Mouse (Mus musculus) stomach, embryonic 14.5 days (tissue): ENCODE data around the gene Dcaf8. TPM values are rescaled to one million over a fixed set of nuclear protein-coding genes. Genes with fewer than 3 reads are reported as not detected.

Experiments
- ATAC-seq: fragments of 200-750 bp; cut with Nextera tagmentation; 2 replicates; pipeline ENCODE4 v1.8.0; 2017; ENCODE audit warnings: low read depth, moderate TSS enrichment; ENCODE audit not compliant: insufficient number of reproducible peaks, insufficient read depth, low FRiP score
- H3K27ac ChIP-seq: fragments of 300-500 bp; sonication (generic); 2 replicates; pipeline ENCODE4 v1.5.1; 2014; ENCODE audit warnings: mild to moderate bottlenecking, low read length, moderate library complexity, mixed read lengths
- H3K27me3 ChIP-seq: fragments of 300-500 bp; sonication (generic); 2 replicates; pipeline ENCODE4 v1.6.1; 2014; ENCODE audit warnings: low read length, control low read depth, mixed read lengths; ENCODE audit not compliant: control insufficient read depth, insufficient read depth
- H3K36me3 ChIP-seq: fragments of 300-500 bp; sonication (generic); 2 replicates; pipeline ENCODE4 v1.6.1; 2014; ENCODE audit warnings: mild to moderate bottlenecking, control low read depth, low read length, moderate library complexity, mixed read lengths; ENCODE audit not compliant: control insufficient read depth, insufficient read depth
- H3K4me1 ChIP-seq: fragments of 300-500 bp; sonication (generic); 2 replicates; pipeline ENCODE4 v1.6.1; 2014; ENCODE audit warnings: low read length, control low read depth, mixed read lengths; ENCODE audit not compliant: control insufficient read depth, insufficient read depth
- H3K4me2 ChIP-seq: fragments of 300-500 bp; sonication (generic); replicated peaks from 2 replicates; pipeline ENCODE4 v1.6.1; 2014; ENCODE audit warnings: low read depth, low read length, control low read depth
- H3K4me3 ChIP-seq: fragments of 300-500 bp; sonication (generic); 2 replicates; pipeline ENCODE4 v1.5.1; 2014; ENCODE audit warnings: low read depth, low read length, control low read depth
- H3K9ac ChIP-seq: fragments of 300-500 bp; sonication (generic); replicated peaks from 2 replicates; pipeline ENCODE4 v1.6.1; 2014; ENCODE audit warnings: low read depth, mild to moderate bottlenecking, control low read depth, low read length, moderate library complexity, mixed read lengths
- H3K9me3 ChIP-seq: fragments of 300-500 bp; sonication (generic); 2 replicates; pipeline ENCODE4 v1.6.1; 2016; ENCODE audit warnings: low read depth, low read length, control low read depth; ENCODE audit not compliant: control insufficient read depth
- WGBS: fragments of 180-500 bp; shearing (Covaris S2); extraction: QIAGEN DNeasy Blood & Tissue Kit; methylation state at CpG from one replicate; pipeline ENCODE4 v1.1.7; 2014; 5-methylcytosine and 5-hydroxymethylcytosine counted together
- polyA plus RNA-seq: library from polyadenylated mRNA; unstranded; fragments of >200 nt; fragmentation: Nextera tagmentation; extraction: Ambion mirVana; gene quantifications from 2 replicates; pipeline ENCODE4 v1.2.1, GENCODE M21; 2014

Dcaf8 gene
- polyA plus RNA-seq, 1 experiment from 2014 or later: 116 TPM

DNA sequence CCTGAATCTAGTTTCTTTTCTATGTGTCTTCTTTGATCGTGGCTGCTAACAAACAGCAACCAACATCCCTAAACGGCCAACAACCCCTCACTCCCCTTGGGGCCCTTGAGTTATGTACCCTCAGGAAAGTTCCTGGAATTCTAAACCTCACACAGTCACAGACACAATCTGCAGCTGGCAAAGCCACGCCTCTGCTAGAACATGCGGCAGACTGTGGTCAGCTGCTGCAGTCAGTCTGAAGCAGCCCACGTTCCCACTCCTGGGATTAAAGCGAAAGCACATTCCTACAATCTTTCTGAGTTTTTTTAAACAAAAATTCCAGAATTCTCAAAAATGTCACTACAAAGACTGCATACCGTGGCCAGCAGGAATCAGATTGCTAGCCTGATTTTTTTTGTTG lies 14.3 kb upstream of the Dcaf8 start:
- no peaks in the 10 kb centered on the region for H3K4me1 ChIP-seq
- H3K4me3 ChIP-seq: no peak overlapping the region
- no peak overlapping the region; the same call in 1 of the 2 replicates for H3K27ac ChIP-seq
- H3K9ac ChIP-seq: no peak overlapping the region
- no peaks in the 10 kb centered on the region for H3K9me3 ChIP-seq
- WGBS: 74% methylated on average over 7 of the region's 7 CpGs
- no peak overlapping the region for H3K4me2 ChIP-seq
- H3K36me3 ChIP-seq: peaks cover 51% of the 10 kb centered on the region
- no peaks in the 10 kb centered on the region for H3K27me3 ChIP-seq
- no peak for ATAC-seq

DNA sequence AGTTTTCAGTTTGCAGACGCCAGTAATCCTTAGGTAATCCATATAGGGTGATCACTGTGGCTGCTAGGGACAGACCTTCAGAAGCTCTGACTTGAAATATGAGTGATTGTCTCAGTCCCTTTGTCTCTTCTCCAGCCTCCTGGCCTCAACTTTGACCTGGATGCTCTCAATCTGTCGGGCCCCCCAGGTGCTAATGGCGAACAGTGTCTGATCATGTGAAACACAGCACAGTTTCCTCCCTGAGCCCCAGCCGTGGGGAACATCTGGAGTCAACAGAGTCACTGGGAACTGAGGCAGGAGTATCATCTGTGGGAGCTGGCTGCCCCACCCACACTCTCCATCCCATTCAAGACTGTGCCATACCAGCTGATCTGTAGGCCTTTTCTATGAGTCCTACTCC lies 13.8 kb upstream of the Dcaf8 start:
- Histone ChIP-seq H3K27me3 (no peaks in the 10 kb centered on the region), H3K4me3 (no peak overlapping the region), H3K36me3 (peaks cover 46% of the 10 kb centered on the region), H3K9me3 (no peaks in the 10 kb centered on the region), H3K27ac (no peak overlapping the region), H3K9ac (no peak overlapping the region), H3K4me1 (no peaks in the 10 kb centered on the region), H3K4me2 (no peak overlapping the region)
- WGBS: 79% methylated on average over 4 of the region's 4 CpGs
- no peak for ATAC-seq

DNA sequence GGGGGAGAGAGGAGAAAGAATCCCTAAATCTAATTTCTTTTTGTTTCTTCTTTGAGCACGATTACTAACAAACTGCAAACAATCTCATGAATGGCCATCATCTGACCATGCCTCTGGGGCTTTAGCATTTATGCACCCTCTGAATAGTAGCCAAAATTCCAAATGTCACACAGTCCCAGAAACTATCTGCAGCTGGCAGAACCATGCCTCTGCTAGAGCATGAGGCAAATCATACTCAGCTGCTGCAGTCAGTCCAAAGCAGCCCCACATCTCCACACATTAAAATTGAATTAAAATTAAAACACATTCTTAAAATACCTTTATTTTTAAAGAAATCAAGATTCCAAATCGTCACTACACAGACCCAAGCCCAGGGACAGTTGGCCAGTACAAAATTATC lies 7.7 kb upstream of the Dcaf8 start:
- ATAC-seq: no peak
- H3K4me1 ChIP-seq: no peaks in the 10 kb centered on the region
- H3K27ac ChIP-seq: no peak overlapping the region
- H3K36me3 ChIP-seq: peaks cover 6% of the 10 kb centered on the region; the same call in 1 of the 2 replicates
- no peak overlapping the region for H3K4me3 ChIP-seq
- no peak overlapping the region for H3K9ac ChIP-seq
- WGBS: 83% methylated on average over 2 of the region's 2 CpGs
- no peaks in the 10 kb centered on the region for H3K27me3 ChIP-seq
- H3K4me2 ChIP-seq: no peak overlapping the region
- no peaks in the 10 kb centered on the region for H3K9me3 ChIP-seq

DNA sequence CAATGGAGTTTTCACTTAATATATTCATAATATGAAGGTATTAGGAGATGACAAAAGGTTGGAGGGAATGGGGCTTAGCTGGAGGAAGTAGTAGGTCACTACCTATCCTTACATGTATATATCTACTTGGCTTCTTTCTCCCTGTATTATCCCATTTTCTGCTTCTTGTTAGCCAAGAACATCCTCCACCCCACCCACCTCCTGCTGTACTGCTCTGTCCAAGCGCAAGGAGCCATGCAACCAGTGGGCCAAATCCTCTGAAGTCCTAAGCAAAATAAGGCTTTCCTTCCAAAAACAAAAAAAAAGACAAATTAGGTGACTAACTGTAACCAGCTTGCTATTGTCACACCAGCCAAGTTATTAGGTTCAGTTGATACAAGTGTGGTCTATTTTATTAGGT lies 7.1 kb upstream of the Dcaf8 start:
- Histone ChIP-seq H3K4me1 (no peaks in the 10 kb centered on the region), H3K36me3 (peaks cover 1% of the 10 kb centered on the region; the same call in 1 of the 2 replicates), H3K9me3 (no peaks in the 10 kb centered on the region), H3K27ac (no peak overlapping the region), H3K4me3 (no peak overlapping the region), H3K4me2 (no peak overlapping the region), H3K27me3 (no peaks in the 10 kb centered on the region), H3K9ac (no peak overlapping the region)
- 86% methylated on average over 1 of the region's 1 CpGs for WGBS
- ATAC-seq: no peak

DNA sequence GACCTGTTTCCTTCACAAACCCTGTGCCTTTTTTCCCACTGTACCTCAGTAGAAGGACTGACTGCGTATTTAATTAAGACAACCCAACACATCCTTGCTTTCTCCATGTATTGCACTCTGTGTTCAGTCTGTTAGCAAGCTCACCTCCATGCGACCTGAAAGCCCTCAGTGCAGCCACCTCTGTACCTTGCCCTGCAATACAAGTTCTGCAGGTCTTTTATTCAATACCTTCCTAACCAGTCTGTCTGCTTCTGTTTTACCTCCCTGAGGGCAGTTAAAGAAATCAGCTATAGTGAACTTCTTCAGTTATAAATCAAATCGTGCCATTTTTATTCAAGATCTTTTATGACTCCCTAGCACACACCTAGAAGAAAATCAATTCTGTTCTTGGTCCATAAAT lies 6.4 kb upstream of the Dcaf8 start:
- no peak for ATAC-seq
- Histone ChIP-seq H3K27me3 (no peaks in the 10 kb centered on the region), H3K27ac (no peak overlapping the region; the same call in 1 of the 2 replicates), H3K4me3 (no peak overlapping the region), H3K9ac (no peak overlapping the region), H3K9me3 (no peaks in the 10 kb centered on the region), H3K36me3 (no peaks in the 10 kb centered on the region), H3K4me2 (no peak overlapping the region), H3K4me1 (no peaks in the 10 kb centered on the region)
- 71% methylated on average over 3 of the region's 3 CpGs for WGBS

DNA sequence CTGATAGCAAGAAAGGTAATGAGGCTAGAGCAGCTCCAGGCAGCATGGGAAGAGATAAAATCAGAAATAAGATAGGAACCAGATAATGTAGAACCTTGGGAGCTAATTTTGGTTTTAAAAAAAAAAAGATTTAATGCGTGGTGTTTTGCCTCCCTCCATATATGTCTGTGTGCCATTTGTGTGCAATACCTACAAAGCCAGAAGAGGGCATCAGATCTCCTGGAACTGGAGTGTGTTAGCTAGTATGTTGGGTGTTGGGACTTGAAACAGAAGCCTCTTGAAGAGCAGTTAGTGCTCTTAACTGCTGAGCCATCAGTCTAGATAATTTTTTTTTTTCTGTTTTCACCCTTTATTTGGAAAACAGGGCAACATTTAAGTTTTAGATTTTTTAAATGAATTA lies 4.3 kb upstream of the Dcaf8 start:
- no peak overlapping the region for H3K4me2 ChIP-seq
- no peak for ATAC-seq
- WGBS: 14% methylated on average over 1 of the region's 1 CpGs
- H3K4me3 ChIP-seq: no peak overlapping the region
- peaks cover 3% of the 10 kb centered on the region; the same call in 1 of the 2 replicates for H3K4me1 ChIP-seq
- H3K9me3 ChIP-seq: no peaks in the 10 kb centered on the region
- H3K27me3 ChIP-seq: no peaks in the 10 kb centered on the region
- H3K27ac ChIP-seq: no peak overlapping the region
- H3K9ac ChIP-seq: no peak overlapping the region
- H3K36me3 ChIP-seq: no peaks in the 10 kb centered on the region

DNA sequence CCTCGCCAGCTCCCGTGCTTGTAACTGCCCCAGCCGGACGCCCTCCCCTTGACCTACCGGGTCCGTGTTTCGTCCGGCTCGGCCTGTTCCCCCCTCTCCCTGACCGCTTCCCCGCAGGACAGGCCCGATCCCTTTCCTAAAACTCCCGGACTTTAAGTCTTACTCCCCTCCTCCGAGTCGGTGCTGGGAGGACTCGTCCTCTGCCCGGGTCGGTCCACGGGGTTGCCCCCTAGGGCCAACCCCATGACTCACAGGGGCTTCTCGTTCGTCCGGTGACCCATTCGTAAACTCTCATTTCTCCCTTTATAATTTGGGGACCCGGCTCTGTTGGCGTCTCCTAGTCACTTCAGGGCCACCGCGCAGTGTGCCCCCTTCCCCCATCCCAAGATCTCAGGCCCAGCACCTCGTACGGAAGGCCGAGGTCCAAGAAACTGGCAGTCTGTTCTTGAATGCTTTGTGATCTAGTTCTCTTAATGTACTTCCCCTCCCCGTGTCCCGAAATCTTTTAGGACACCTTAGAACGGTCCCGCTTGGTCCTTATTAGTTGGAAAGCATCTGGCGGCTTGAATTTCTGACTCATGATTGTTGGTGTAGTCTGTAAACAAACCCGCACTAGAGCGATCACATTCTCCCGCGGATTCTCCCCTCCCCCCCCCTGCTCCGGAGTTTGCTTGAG lies 533 bp downstream of the Dcaf8 start:
- whole genome bisulfite sequencing: under 1% methylated on average over 33 of the region's 40 CpGs
- peaks cover 17% of the 10 kb centered on the region for H3K36me3 ChIP-seq
- H3K9ac ChIP-seq: peak overlapping the region; percentile 99
- peak overlapping the region; percentile 96 for H3K27ac ChIP-seq
- H3K9me3 ChIP-seq: no peaks in the 10 kb centered on the region
- peak overlapping the region; percentile 87 for H3K4me3 ChIP-seq
- no peaks in the 10 kb centered on the region for H3K27me3 ChIP-seq
- peak overlapping the region; percentile 69 for H3K4me2 ChIP-seq
- H3K4me1 ChIP-seq: peaks cover 7% of the 10 kb centered on the region
- ATAC-seq: no peak; the same call in 1 of the 2 replicates

DNA sequence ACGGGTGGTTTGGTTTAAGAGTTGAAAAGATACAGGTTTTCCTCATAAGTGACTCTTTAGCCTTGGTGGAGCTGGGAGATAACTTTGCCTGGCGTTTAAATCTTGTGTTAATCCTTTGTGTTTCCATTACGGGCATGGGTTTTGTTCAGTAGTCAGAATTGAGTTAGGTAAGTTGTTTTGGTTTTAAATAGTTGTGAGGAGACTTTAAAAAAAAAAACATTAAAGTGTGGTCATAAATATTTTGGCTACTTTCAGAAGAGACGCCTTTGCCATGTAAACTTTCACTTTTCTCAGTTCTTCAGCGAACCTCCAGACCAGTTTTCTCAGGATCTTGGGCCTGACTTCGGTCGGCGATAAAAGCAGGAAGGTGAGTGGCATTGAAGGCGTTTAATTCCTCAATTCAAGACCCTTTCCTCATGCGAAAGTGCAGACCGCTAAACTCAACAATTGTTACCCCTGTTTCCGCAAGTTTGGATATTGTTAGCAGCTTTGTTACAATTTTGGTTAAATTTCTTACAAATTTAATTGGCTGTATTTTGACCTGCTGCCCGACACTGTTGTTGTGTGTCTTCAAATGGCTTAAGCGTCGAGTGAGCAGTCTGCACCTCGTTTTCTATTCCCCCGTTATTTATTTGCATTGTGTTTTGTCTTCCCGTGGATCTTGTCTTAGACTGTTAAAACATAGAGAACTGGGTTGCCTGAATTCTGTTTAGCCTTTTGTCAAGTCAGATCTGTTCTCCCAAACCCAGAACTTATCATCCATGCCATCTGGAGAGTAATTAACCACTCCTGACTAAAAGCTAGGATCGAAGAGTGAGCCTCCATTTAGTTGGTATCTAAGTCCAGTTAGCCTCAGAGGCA lies 1.3 kb downstream of the Dcaf8 start:
- H3K27me3 ChIP-seq: no peaks in the 10 kb centered on the region
- H3K36me3 ChIP-seq: peaks cover 21% of the 10 kb centered on the region
- 7% methylated on average over 19 of the region's 19 CpGs for WGBS
- ATAC-seq: no peak
- H3K4me3 ChIP-seq: peak overlapping the region; percentile 87
- peak overlapping the region; percentile 69 for H3K4me2 ChIP-seq
- H3K9me3 ChIP-seq: no peaks in the 10 kb centered on the region
- H3K9ac ChIP-seq: peak overlapping the region; percentile 99
- peaks cover 7% of the 10 kb centered on the region for H3K4me1 ChIP-seq
- peak overlapping the region; percentile 96 for H3K27ac ChIP-seq
